Mouse (Mus musculus) MEL (cell line): Measurements from ENCODE around the gene Cacna1s.

Experiments used
- CHD2 ChIP-seq: IDR thresholded peaks from 2 replicates; pipeline ENCODE4 v1.6.1; 2011; ENCODE audit warnings: low read length, improper control_type of control experiment
- CTCF ChIP-seq, 3 experiments: IDR thresholded peaks in 2 of 3; conservative IDR thresholded peaks in 1 of 3; 2 replicates each; pipeline ENCODE4 v1.5.1; 2011 to 2012; ENCODE audit warnings: low read length in 3 of 3, low read depth in 2 of 3, mild to moderate bottlenecking in 2 of 3, improper control_type of control experiment in 1 of 3, inconsistent platforms in 1 of 3, mixed read lengths in 1 of 3, moderate library complexity in 1 of 3; ENCODE audit not compliant: control insufficient read depth in 1 of 3, insufficient read depth in 1 of 3, poor library complexity in 1 of 3, severe bottlenecking in 1 of 3
- EP300 ChIP-seq, 2 experiments: IDR thresholded peaks; 2 replicates each; pipeline ENCODE4 v1.6.1; 2011; ENCODE audit warnings: improper control_type of control experiment in 2 of 2, low read length in 2 of 2, low read depth in 1 of 2, mild to moderate bottlenecking in 1 of 2
- GATA1 ChIP-seq: IDR thresholded peaks from 2 replicates; pipeline ENCODE4 v1.6.1; 2011; ENCODE audit warnings: low read depth, low read length, improper control_type of control experiment
- KAT2A ChIP-seq: conservative IDR thresholded peaks from 2 replicates; pipeline ENCODE4 v1.6.1; 2012; ENCODE audit warnings: low read depth, low read length, improper control_type of control experiment, inconsistent platforms
- MAX ChIP-seq: IDR thresholded peaks from 2 replicates; pipeline ENCODE4 v1.6.1; 2011; ENCODE audit warnings: low read length, improper control_type of control experiment
- MAZ ChIP-seq: IDR thresholded peaks from 2 replicates; pipeline ENCODE4 v1.6.1; 2012; ENCODE audit warnings: low read depth, mild to moderate bottlenecking, inconsistent platforms, low read length, improper control_type of control experiment
- POLR2A ChIP-seq, 2 experiments: IDR thresholded peaks; 2 replicates each; pipeline ENCODE4 v1.6.1; 2011 to 2012; ENCODE audit warnings: low read length in 2 of 2, mild to moderate bottlenecking in 2 of 2, control low read depth in 1 of 2, improper control_type of control experiment in 1 of 2, low read depth in 1 of 2, moderate library complexity in 1 of 2; ENCODE audit not compliant: control insufficient read depth in 1 of 2, insufficient read depth in 1 of 2, poor library complexity in 1 of 2
- RCOR1 ChIP-seq: IDR thresholded peaks from 2 replicates; pipeline ENCODE4 v1.6.1; 2012; ENCODE audit warnings: low read depth, mild to moderate bottlenecking, inconsistent platforms, low read length, improper control_type of control experiment
- TAL1 ChIP-seq: IDR thresholded peaks from 2 replicates; pipeline ENCODE4 v1.6.1; 2012; ENCODE audit warnings: mild to moderate bottlenecking, inconsistent platforms, low read length, moderate library complexity, mixed read lengths
- TBP ChIP-seq: IDR thresholded peaks from 2 replicates; pipeline ENCODE4 v1.8.0; 2011; ENCODE audit warnings: low read depth, low read length, improper control_type of control experiment
- ZMIZ1 ChIP-seq: IDR thresholded peaks from 2 replicates; pipeline ENCODE4 v1.6.1; 2012; ENCODE audit warnings: low read depth, mild to moderate bottlenecking, inconsistent platforms, low read length, improper control_type of control experiment, moderate library complexity
- ZNF384 ChIP-seq: IDR thresholded peaks from 2 replicates; pipeline ENCODE4 v1.6.1; 2012; ENCODE audit warnings: low read depth, mild to moderate bottlenecking, inconsistent platforms, low read length, improper control_type of control experiment

DNA sequence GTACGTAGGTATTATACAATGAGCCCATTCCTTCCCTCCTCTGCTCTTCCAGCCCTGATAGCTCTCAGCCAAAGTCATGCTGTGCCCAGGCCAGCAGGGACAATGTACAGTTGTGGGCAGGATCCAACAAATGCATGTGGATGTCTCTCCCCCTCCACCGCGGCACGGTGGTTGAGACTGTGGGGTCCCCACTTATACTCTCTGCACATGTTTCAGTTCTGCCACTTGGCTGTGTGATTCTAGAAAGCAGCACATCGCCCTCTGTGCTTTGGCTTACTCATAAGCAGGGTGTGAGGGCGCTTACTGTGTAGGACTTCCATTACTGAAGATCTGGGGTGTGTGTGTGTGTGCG lies 9.2 kb downstream of the Cacna1s start:
- no peak for TF ChIP-seq GATA1
- TF ChIP-seq POLR2A (IDR thresholded peaks at IDR 0.05; ENCODE audit: control insufficient read depth in 1 of 2, insufficient read depth in 1 of 2, low read depth in 1 of 2, low read length in 2 of 2, poor library complexity in 1 of 2) = no peak
- no peak for TF ChIP-seq TBP
- TF ChIP-seq TAL1 = no peak
- no peak for TF ChIP-seq ZMIZ1
- no peak for TF ChIP-seq EP300 (IDR thresholded peaks at IDR 0.05; ENCODE audit: low read depth in 1 of 2, low read length in 2 of 2)
- no peak for TF ChIP-seq RCOR1
- TF ChIP-seq CTCF (IDR thresholded peaks at IDR 0.05 in 2 of 3, conservative IDR thresholded peaks at IDR 0.05 in 1 of 3; ENCODE audit: control insufficient read depth in 1 of 3, insufficient read depth in 1 of 3, low read depth in 2 of 3, low read length in 3 of 3, poor library complexity in 1 of 3, severe bottlenecking in 1 of 3) = no peak
- TF ChIP-seq CHD2 = no peak
- no peak for TF ChIP-seq MAZ
- no peak for TF ChIP-seq MAX
- no peak for TF ChIP-seq ZNF384
- TF ChIP-seq KAT2A = no peak
